Mouse (Mus musculus) midbrain, postnatal 0 days (tissue): ENCODE results near the gene Mad2l1bp. TPM values are rescaled to one million over a fixed set of nuclear protein-coding genes. Genes with fewer than 3 reads are reported as not detected.

Experiments used
- ATAC-seq: fragments of 200-750 bp; cut with Nextera tagmentation; 2 replicates; pipeline ENCODE4 v1.8.0; 2017; ENCODE audit warnings: moderate number of reproducible peaks, mild to moderate bottlenecking, moderate TSS enrichment, moderate library complexity; ENCODE audit not compliant: low FRiP score
- DNase-seq: peaks from one replicate; pipeline ENCODE4 v3.0.0-alpha.2; 2015; ENCODE audit warnings: low spot score
- H3K27ac ChIP-seq: fragments of 300-500 bp; sonication (generic); 2 replicates; pipeline ENCODE4 v1.5.1; 2014; ENCODE audit warnings: low read depth, mild to moderate bottlenecking, low read length, mixed read lengths
- H3K27me3 ChIP-seq: fragments of 300-500 bp; sonication (generic); 2 replicates; pipeline ENCODE4 v1.6.1; 2014; ENCODE audit warnings: low read length, control low read depth, mixed read lengths; ENCODE audit not compliant: insufficient read depth
- H3K36me3 ChIP-seq: fragments of 300-500 bp; sonication (generic); 2 replicates; pipeline ENCODE4 v1.6.1; 2014; ENCODE audit warnings: low read length, control low read depth, mixed read lengths; ENCODE audit not compliant: insufficient read depth
- H3K4me1 ChIP-seq: fragments of 300-500 bp; sonication (generic); 2 replicates; pipeline ENCODE4 v1.6.1; 2014; ENCODE audit warnings: mild to moderate bottlenecking, control low read depth, antibody characterized with exemption, low read length, mixed read lengths; ENCODE audit not compliant: insufficient read depth
- H3K4me2 ChIP-seq: fragments of 300-500 bp; sonication (generic); 2 replicates; pipeline ENCODE4 v1.6.1; 2014; ENCODE audit warnings: low read depth, mild to moderate bottlenecking, low read length, mixed read lengths; ENCODE audit not compliant: poor library complexity, severe bottlenecking
- H3K4me3 ChIP-seq: fragments of 300-500 bp; sonication (generic); 2 replicates; pipeline ENCODE4 v1.5.1; 2014; ENCODE audit warnings: low read depth, mild to moderate bottlenecking, low read length, moderate library complexity
- H3K9ac ChIP-seq: fragments of 300-500 bp; sonication (generic); replicated peaks from 2 replicates; pipeline ENCODE4 v1.6.1; 2014; ENCODE audit warnings: mild to moderate bottlenecking, low read length, moderate library complexity, mixed read lengths; ENCODE audit not compliant: poor library complexity, severe bottlenecking
- H3K9me3 ChIP-seq: fragments of 300-500 bp; sonication (generic); 2 replicates; pipeline ENCODE4 v1.6.1; 2016; ENCODE audit warnings: low read length, control low read depth
- CTCF ChIP-seq: IDR thresholded peaks from 2 replicates; pipeline ENCODE4 v1.5.1; 2016; ENCODE audit warnings: antibody characterized with exemption, mild to moderate bottlenecking
- WGBS: fragments of 180-500 bp; shearing (Covaris S2); extraction: QIAGEN DNeasy Blood & Tissue Kit; methylation state at CpG from one replicate; pipeline ENCODE4 v1.1.7; 2014; 5-methylcytosine and 5-hydroxymethylcytosine counted together
- polyA plus RNA-seq: library from polyadenylated mRNA; unstranded; fragments of >200 nt; fragmentation: Nextera tagmentation; extraction: Ambion mirVana; gene quantifications from 2 replicates; pipeline ENCODE4 v1.2.1, GENCODE M21; 2015
- total RNA-seq: library from RNA; depleted of rRNA; stranded (reverse); fragments of >200 nt; gene quantifications from 2 replicates; pipeline ENCODE4 v1.2.3, GENCODE M21; 2014

The Mad2l1bp gene
- total and polyA plus RNA-seq, 2 experiments from 2014 or later, result 13.3 to 18.2 TPM

DNA sequence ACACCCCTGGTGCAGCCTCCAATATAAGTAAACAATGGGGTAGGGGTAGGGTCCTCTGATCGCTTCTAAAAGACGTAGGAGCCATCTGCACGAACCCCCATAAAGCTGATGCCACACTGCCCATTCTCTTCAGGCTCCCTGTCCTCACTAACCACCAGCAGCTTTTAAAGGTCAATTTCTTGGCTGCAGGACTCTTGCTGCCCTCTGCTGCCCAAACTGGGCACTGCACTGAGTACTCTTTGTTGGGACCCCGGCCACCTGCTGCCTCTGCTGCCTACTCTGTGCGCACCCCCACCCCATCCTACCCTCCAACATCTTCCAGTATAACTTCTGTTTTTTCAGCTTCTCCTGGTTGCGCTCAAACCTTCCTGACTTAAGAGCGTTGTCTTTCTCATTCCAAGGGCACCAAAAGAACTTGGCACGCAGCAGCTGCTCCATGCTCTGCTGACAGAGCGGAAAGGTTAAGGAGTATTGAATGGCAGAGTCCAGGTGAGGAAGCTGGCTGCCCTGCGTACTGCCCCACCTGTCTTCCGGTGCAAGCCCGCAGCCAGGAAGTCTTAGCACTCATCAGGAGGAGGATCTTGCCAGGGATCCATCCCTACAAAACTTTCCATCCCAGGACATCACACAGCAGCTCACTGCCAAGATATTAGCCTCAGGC lies 21.2 kb downstream of the Mad2l1bp start:
- WGBS, result 15% methylated on average over 12 of the region's 12 CpGs
- H3K9ac ChIP-seq, result no peak overlapping the region
- no peaks in the 10 kb centered on the region for H3K9me3 ChIP-seq
- H3K36me3 ChIP-seq, result peaks cover 42% of the 10 kb centered on the region
- H3K4me1 ChIP-seq, result no peaks in the 10 kb centered on the region
- no peaks in the 10 kb centered on the region for H3K27me3 ChIP-seq
- ATAC-seq, result peak; percentile 38; the same call in 1 of the 2 replicates
- TF ChIP-seq CTCF, result peak; percentile 94
- H3K4me3 ChIP-seq, result no peak overlapping the region
- H3K4me2 ChIP-seq, result no peak overlapping the region
- peak; percentile 80 for DNase-seq
- no peak overlapping the region for H3K27ac ChIP-seq

DNA sequence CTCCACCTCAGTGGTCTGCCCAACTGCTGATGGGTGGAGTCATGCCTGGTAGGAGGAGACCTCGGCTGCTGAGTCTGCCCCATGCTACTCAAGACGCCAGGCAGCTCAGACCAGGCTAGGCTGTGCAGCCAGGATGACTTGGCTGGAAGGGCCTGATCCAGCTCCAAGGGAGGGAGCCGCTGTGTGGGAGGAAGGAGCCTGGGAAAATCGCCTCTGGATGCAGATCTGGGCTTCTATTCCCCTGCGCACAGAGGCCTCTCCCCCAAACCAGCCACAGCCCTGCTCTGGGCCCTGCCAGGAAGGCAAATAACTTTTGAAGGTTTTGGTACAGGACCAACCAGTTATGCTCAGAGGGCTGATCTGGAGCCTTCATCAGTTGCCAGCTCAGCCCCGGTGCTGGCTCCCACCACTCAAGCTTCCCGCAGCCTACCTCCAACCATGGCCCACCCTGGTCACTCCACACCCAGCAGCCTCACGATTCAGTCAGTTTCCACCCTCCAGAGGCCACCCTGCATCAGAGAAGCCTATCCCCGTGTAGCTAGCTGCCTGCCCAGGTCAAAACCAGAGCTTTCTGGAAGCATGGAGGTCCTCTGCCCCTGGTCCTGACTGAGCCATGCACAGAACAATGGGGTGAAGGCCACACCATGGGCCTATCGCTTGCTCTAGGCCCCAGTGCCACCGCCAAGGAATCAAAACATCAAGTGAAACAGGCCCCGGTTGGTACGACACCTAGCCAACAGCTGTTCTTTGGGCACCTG lies 23.4 kb downstream of the Mad2l1bp start:
- H3K9me3 ChIP-seq, result no peaks in the 10 kb centered on the region
- 81% methylated on average over 13 of the region's 13 CpGs for WGBS
- no peak overlapping the region for H3K4me3 ChIP-seq
- no peak overlapping the region for H3K9ac ChIP-seq
- ATAC-seq, result no peak
- no peaks in the 10 kb centered on the region for H3K4me1 ChIP-seq
- no peak for TF ChIP-seq CTCF
- no peak overlapping the region for H3K4me2 ChIP-seq
- H3K36me3 ChIP-seq, result peaks cover 60% of the 10 kb centered on the region
- no peak for DNase-seq
- no peaks in the 10 kb centered on the region for H3K27me3 ChIP-seq
- H3K27ac ChIP-seq, result no peak overlapping the region

GRCm38 (mm10) chr17:46127814-46128493 lies 25.4 kb downstream of the Mad2l1bp start:
- no peak overlapping the region for H3K4me2 ChIP-seq
- TF ChIP-seq CTCF, result no peak
- H3K27ac ChIP-seq, result no peak overlapping the region
- H3K27me3 ChIP-seq, result no peaks in the 10 kb centered on the region
- no peaks in the 10 kb centered on the region for H3K4me1 ChIP-seq
- no peaks in the 10 kb centered on the region for H3K9me3 ChIP-seq
- no peak overlapping the region for H3K4me3 ChIP-seq
- WGBS, result 79% methylated on average over 6 of the region's 6 CpGs
- DNase-seq (no peak), ATAC-seq (no peak)
- H3K36me3 ChIP-seq, result peaks cover 76% of the 10 kb centered on the region
- H3K9ac ChIP-seq, result no peak overlapping the region

DNA sequence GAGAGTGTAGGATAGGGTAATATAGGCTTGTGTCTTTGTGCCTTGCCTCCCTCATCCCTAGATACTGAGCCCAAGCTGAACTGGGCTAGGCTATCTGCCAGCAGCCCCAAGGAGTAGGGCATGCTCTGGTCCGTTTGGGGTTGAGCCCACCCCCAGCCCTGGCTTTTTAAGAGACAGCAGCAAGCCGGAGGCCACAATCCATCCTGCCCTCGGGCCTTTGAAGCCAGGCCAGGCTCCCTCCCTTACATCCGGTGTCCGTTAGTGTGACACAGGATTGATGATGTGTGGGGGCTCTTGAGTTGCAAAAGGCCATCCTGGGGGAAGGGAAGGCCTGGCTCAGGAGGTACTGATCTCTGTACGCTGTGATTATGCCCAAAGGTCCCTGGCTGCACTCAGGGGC lies 26.7 kb downstream of the Mad2l1bp start:
- Histone ChIP-seq H3K36me3 (peaks cover 82% of the 10 kb centered on the region), H3K27ac (no peak overlapping the region), H3K9ac (no peak overlapping the region), H3K9me3 (no peaks in the 10 kb centered on the region), H3K4me2 (no peak overlapping the region), H3K4me3 (no peak overlapping the region), H3K27me3 (no peaks in the 10 kb centered on the region), H3K4me1 (no peaks in the 10 kb centered on the region)
- DNase-seq (no peak), ATAC-seq (no peak)
- TF ChIP-seq CTCF, result no peak
- WGBS, result 88% methylated on average over 6 of the region's 6 CpGs

DNA sequence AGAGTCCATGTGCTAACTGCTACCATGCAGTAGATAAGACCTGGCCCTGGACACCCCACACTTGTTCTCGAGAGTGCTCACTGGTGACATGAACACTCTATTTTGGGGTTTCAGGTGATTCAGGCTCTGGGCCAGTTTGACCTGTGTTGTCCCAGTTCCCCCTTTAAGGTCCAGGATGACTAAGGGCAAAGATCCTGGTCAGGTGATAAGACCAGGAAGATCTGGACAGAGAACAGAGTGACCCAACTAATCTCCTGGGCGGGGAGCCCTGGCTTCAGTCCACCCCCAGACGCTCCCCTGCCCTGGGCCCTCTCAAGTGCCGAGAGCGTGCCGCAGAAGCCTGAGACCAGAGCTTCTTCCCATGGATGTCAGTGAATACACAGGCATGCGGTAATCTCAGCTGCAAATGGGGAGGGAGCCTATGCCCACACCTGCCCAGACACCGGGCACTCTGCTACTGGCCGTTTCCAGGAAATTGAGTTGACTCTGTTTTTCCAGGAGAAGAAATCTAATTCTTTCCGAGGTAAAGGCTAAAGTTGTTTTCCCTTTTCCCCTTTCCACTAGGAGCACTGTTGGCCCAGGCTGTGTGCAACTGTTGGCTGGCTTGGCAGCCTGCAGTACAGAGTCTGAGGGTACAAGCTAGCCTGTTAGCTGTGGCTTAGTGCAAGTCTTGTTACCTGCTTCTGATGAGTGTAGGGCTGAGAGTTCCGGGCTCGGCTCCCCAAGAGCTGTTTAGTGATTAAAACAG lies 29.2 kb downstream of the Mad2l1bp start:
- Histone ChIP-seq H3K4me3 (no peak overlapping the region), H3K36me3 (peaks cover 77% of the 10 kb centered on the region), H3K9ac (no peak overlapping the region), H3K9me3 (no peaks in the 10 kb centered on the region), H3K4me2 (no peak overlapping the region), H3K4me1 (no peaks in the 10 kb centered on the region), H3K27ac (no peak overlapping the region), H3K27me3 (no peaks in the 10 kb centered on the region)
- WGBS, result 92% methylated on average over 12 of the region's 12 CpGs
- no peak for ATAC-seq
- no peak for TF ChIP-seq CTCF
- DNase-seq, result no peak
